Mouse (Mus musculus) liver, embryonic 13.5 days (tissue): ENCODE data around the gene Csdc2. TPM values are rescaled to one million over a fixed set of nuclear protein-coding genes. Genes with fewer than 3 reads are reported as not detected.

ENCODE experiments used
- ATAC-seq: fragments of 200-750 bp; cut with Nextera tagmentation; 2 replicates; pipeline ENCODE4 v1.8.0; 2017; ENCODE audit warnings: low read depth, mild to moderate bottlenecking, moderate number of reproducible peaks, moderate library complexity
- DNase-seq: peaks from one replicate; pipeline ENCODE4 v3.0.0; 2022
- H3K27ac ChIP-seq: fragments of 300-500 bp; sonication (generic); 2 replicates; pipeline ENCODE4 v1.5.1; 2015; ENCODE audit warnings: moderate library complexity, mild to moderate bottlenecking, inconsistent platforms
- H3K27me3 ChIP-seq: fragments of 300-500 bp; sonication (generic); 2 replicates; pipeline ENCODE4 v1.6.1; 2015; ENCODE audit warnings: mild to moderate bottlenecking, inconsistent platforms
- H3K36me3 ChIP-seq: fragments of 300-500 bp; sonication (generic); 2 replicates; pipeline ENCODE4 v1.6.1; 2015; ENCODE audit warnings: mild to moderate bottlenecking, inconsistent platforms
- H3K4me1 ChIP-seq: fragments of 300-500 bp; sonication (generic); replicated peaks from 2 replicates; pipeline ENCODE4 v1.6.1; 2015; ENCODE audit warnings: inconsistent platforms
- H3K4me2 ChIP-seq: fragments of 300-500 bp; sonication (generic); 2 replicates; pipeline ENCODE4 v1.6.1; 2015; ENCODE audit warnings: inconsistent platforms, mild to moderate bottlenecking, moderate library complexity
- H3K4me3 ChIP-seq: fragments of 300-500 bp; sonication (generic); replicated peaks from 2 replicates; pipeline ENCODE4 v1.5.1; 2015; ENCODE audit warnings: mild to moderate bottlenecking, inconsistent platforms
- H3K9ac ChIP-seq: fragments of 300-500 bp; sonication (generic); 2 replicates; pipeline ENCODE4 v1.6.1; 2015; ENCODE audit warnings: mild to moderate bottlenecking, inconsistent platforms
- H3K9me3 ChIP-seq: fragments of 300-500 bp; sonication (generic); replicated peaks from 2 replicates; pipeline ENCODE4 v1.6.1; 2016; ENCODE audit warnings: inconsistent platforms
- WGBS: fragments of 180-500 bp; shearing (Covaris S2); methylation state at CpG from one replicate; pipeline ENCODE4 v1.1.7; 2015; ENCODE audit not compliant: insufficient replicate concordance; 5-methylcytosine and 5-hydroxymethylcytosine counted together
- polyA plus RNA-seq: library from polyadenylated mRNA; unstranded; fragments of >200 nt; fragmentation: Nextera tagmentation; extraction: Ambion mirVana; gene quantifications from 2 replicates; pipeline ENCODE4 v1.2.1, GENCODE M21; 2015

The Csdc2 gene
- polyA plus RNA-seq, 1 experiment from 2014 or later, result 1.1 TPM

DNA sequence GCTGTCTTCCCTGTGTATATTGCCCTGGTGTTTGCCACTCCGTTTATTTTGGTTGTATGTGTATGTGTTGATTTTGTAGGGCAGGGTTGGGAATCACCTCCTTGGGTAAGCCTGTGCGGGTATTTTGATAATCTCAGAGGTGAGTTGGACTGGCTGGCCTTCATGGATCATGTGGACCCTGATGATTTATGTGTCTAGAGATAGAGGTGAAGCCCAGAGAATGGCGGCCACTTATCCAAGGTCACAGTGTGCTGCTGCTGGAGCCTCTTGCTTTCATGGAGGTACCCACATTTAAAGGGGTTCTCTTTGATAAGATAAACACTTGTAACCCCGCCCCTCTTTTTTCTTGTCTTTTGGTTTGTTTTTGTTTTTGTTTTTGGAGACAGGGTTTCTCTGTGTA, 3.2 kb downstream of the Csdc2 start:
- H3K4me3 ChIP-seq, result no peak overlapping the region
- no peak overlapping the region for H3K4me2 ChIP-seq
- no peaks in the 10 kb centered on the region for H3K9me3 ChIP-seq
- H3K27ac ChIP-seq, result no peak overlapping the region
- ATAC-seq, result peak; percentile 62
- peaks cover 47% of the 10 kb centered on the region for H3K4me1 ChIP-seq
- DNase-seq, result no peak
- peaks cover 33% of the 10 kb centered on the region for H3K27me3 ChIP-seq
- no peaks in the 10 kb centered on the region for H3K36me3 ChIP-seq
- H3K9ac ChIP-seq, result no peak overlapping the region
- 36% methylated on average over 4 of the region's 4 CpGs for WGBS

DNA sequence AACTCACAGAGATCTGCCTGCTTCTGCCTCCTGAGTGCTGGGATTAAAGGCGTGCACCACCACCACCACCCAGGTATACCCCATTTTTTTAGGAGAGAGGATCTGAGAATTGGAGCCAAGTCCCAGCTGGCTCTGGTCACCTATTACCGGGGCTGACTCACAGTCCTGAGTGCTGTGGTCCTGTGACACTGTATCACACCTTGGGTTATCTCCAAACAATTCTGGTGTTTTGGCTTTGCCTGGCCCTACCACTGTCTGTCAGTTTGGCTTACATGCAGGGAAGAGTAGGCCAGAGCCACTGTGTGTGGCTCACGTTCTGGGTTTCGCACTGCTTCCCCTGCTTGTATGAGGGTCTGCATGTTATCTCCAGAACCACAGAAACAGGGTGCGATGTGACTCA, 3.7 kb downstream of the Csdc2 start:
- ATAC-seq, result no peak
- H3K9me3 ChIP-seq, result no peaks in the 10 kb centered on the region
- H3K4me1 ChIP-seq, result peaks cover 47% of the 10 kb centered on the region
- H3K4me3 ChIP-seq, result no peak overlapping the region
- no peak overlapping the region for H3K9ac ChIP-seq
- 69% methylated on average over 5 of the region's 5 CpGs for WGBS
- H3K4me2 ChIP-seq, result no peak overlapping the region
- DNase-seq, result no peak
- no peaks in the 10 kb centered on the region for H3K36me3 ChIP-seq
- H3K27ac ChIP-seq, result no peak overlapping the region
- H3K27me3 ChIP-seq, result peaks cover 33% of the 10 kb centered on the region

DNA sequence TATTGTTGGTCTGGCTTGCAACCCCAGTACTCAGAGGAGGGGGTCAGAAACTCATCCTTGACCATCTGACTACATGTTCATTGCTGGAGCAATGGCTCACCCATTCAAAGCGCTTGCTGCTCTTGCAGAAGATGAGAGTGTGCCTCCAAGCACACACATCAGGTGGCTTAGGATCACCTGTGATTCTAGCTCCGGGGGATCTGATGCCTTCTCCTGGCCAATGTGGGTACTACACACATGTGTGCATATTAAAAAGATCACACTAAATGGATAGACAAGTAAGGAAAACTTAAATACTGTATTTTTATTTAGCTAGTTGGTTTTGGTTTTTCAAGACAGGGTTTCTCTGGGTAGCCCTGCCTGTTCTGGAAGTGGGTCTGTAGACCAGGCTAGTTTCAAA, 4.5 kb downstream of the Csdc2 start:
- Histone ChIP-seq H3K4me1 (peaks cover 45% of the 10 kb centered on the region), H3K4me3 (no peak overlapping the region), H3K9ac (no peak overlapping the region), H3K27me3 (peaks cover 28% of the 10 kb centered on the region), H3K4me2 (no peak overlapping the region), H3K9me3 (no peaks in the 10 kb centered on the region), H3K27ac (no peak overlapping the region), H3K36me3 (no peaks in the 10 kb centered on the region)
- 76% methylated on average over 2 of the region's 2 CpGs for WGBS
- DNase-seq, result no peak
- ATAC-seq, result no peak

DNA sequence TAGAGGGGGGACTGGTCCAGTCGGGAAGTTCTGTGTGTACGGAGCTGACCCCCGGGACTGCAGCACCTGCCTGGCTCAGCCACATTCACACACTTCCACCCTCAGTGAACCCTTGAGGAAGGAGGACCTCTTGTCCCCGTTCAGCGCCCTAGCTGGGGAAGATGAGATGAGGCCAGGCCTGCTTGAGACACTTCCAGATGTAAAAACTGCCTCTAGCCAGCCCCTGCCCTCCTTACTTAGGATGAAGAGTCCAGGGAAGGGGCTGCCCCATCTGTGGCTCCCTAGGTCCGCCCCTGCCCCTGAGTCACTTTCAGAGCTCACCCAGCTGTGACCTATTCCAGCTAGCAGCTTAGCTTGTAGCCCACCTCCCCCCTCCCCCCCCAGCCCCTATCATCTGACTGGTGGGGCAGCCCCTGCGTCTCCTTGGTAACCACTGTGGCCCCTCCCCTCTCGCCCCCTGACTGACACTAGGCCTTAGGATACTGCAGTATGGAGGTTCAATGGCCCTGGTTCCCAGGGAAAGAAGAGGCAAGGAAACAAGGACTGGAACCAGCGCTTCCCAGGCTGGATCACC, 6.7 kb downstream of the Csdc2 start:
- Histone ChIP-seq H3K27me3 (peaks cover 5% of the 10 kb centered on the region; the same call in 1 of the 2 replicates), H3K9ac (no peak overlapping the region), H3K9me3 (no peaks in the 10 kb centered on the region), H3K4me3 (no peak overlapping the region), H3K4me1 (peaks cover 29% of the 10 kb centered on the region), H3K4me2 (no peak overlapping the region), H3K27ac (no peak overlapping the region), H3K36me3 (no peaks in the 10 kb centered on the region)
- DNase-seq, result no peak
- 30% methylated on average over 9 of the region's 9 CpGs for WGBS
- no peak for ATAC-seq

DNA sequence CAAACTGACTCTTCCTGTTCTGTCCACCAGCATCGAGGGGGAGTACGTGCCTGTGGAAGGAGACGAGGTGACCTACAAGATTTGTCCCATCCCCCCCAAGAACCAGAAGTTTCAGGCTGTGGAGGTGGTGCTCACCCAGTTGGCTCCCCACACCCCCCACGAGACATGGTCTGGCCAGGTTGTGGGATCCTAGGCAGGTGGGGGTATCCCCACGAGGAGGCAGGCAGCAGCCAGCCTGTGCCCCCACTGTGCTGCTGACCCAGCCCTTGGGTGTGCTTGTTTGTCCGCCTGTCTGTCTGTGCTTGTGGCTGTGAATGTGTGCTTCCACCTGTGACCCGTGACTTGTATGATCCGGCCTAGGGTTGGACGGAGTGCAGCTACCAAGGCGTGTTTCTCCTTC, 12.5 kb downstream of the Csdc2 start:
- H3K9me3 ChIP-seq, result no peaks in the 10 kb centered on the region
- H3K4me2 ChIP-seq, result no peak overlapping the region
- ATAC-seq (no peak), DNase-seq (no peak)
- no peak overlapping the region for H3K9ac ChIP-seq
- H3K27ac ChIP-seq, result no peak overlapping the region
- H3K36me3 ChIP-seq, result peaks cover 28% of the 10 kb centered on the region
- 68% methylated on average over 10 of the region's 10 CpGs for WGBS
- H3K27me3 ChIP-seq, result no peaks in the 10 kb centered on the region
- no peak overlapping the region for H3K4me3 ChIP-seq
- peaks cover 10% of the 10 kb centered on the region for H3K4me1 ChIP-seq

DNA sequence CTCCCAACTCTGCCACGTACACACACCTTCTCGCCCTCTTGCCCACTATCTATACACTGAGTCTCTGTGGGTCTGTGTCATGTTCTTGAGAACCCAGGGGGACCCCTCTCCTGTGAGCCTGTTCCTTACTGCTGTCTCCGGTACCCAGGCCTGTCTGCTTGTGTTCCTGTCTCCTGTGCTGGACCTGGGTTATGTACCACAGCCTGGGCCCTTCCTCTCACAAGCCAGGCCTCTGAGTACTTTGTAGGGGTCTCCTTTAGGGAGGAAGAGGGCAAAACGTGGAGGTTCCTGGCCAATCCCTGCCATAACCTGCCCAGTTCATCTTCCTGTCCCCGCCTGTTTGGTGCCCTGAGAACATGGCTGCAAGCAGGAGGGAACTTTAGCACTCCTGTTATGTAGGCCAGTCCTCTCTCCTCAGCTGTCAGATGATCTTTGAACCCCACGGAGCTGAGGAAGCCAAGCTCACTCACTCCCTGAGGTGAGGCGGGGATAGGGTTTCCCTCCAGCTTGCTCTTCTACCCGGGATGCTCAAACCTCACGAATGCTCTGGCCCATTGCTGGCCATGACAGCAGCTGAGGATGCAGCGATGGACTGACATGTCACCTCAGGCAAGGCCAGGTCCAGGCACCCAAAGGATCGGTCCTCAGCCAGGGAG, 13.0 kb downstream of the Csdc2 start:
- no peak for DNase-seq
- no peaks in the 10 kb centered on the region for H3K27me3 ChIP-seq
- H3K36me3 ChIP-seq, result peaks cover 33% of the 10 kb centered on the region
- WGBS, result 68% methylated on average over 11 of the region's 11 CpGs
- H3K4me3 ChIP-seq, result no peak overlapping the region
- H3K4me1 ChIP-seq, result peaks cover 10% of the 10 kb centered on the region
- H3K9ac ChIP-seq, result no peak overlapping the region
- no peak overlapping the region for H3K27ac ChIP-seq
- H3K9me3 ChIP-seq, result no peaks in the 10 kb centered on the region
- H3K4me2 ChIP-seq, result no peak overlapping the region
- ATAC-seq, result no peak

DNA sequence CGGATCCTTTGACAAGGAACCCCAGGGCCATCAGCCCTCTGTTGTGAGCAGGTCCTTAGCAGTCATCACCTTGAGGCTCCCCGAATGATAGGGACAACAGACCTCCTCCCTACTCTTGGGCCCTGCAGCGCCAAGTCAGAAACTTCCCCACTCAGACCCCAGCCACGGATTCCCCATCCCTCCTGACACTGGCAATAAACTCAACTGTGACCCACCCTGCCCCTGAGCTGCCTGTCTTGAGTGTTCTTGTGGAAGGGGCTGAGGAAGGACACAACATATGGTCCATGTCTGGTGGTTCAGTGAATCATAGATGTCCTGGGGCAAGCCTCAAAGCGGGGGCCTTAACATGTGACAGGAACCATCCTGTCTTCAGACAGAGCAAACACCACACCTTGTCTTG, 14.2 kb downstream of the Csdc2 start:
- peaks cover 44% of the 10 kb centered on the region for H3K36me3 ChIP-seq
- H3K4me3 ChIP-seq, result no peak overlapping the region
- no peaks in the 10 kb centered on the region for H3K27me3 ChIP-seq
- DNase-seq (no peak), ATAC-seq (no peak)
- WGBS, result 72% methylated on average over 5 of the region's 5 CpGs
- peaks cover 10% of the 10 kb centered on the region for H3K4me1 ChIP-seq
- no peak overlapping the region for H3K4me2 ChIP-seq
- no peak overlapping the region for H3K9ac ChIP-seq
- no peaks in the 10 kb centered on the region for H3K9me3 ChIP-seq
- H3K27ac ChIP-seq, result no peak overlapping the region

DNA sequence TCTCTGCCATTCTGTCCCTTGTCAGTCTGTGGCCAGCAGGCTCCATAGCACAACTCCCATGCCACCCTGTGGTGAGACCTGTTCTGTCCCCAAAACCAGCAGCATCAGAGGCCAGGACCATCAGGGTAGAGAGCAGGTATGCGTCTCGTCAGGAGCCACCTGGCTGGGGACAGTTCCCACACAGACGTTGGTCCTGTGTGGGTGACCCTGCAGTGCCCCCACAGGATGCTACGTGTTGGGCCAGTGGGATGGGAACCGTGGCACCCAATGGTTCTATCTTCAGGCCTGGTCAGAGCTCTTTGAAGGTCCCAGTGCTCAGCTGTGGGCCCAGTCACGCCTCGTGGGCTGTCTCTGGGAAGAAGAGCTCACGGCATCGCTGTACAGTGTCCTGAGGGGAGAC, 14.6 kb downstream of the Csdc2 start:
- no peak overlapping the region for H3K4me3 ChIP-seq
- no peak for DNase-seq
- H3K9me3 ChIP-seq, result no peaks in the 10 kb centered on the region
- peaks cover 49% of the 10 kb centered on the region for H3K36me3 ChIP-seq
- no peak overlapping the region for H3K27ac ChIP-seq
- peaks cover 10% of the 10 kb centered on the region for H3K4me1 ChIP-seq
- 83% methylated on average over 9 of the region's 9 CpGs for WGBS
- no peak overlapping the region for H3K9ac ChIP-seq
- no peak for ATAC-seq
- H3K4me2 ChIP-seq, result no peak overlapping the region
- H3K27me3 ChIP-seq, result no peaks in the 10 kb centered on the region

DNA sequence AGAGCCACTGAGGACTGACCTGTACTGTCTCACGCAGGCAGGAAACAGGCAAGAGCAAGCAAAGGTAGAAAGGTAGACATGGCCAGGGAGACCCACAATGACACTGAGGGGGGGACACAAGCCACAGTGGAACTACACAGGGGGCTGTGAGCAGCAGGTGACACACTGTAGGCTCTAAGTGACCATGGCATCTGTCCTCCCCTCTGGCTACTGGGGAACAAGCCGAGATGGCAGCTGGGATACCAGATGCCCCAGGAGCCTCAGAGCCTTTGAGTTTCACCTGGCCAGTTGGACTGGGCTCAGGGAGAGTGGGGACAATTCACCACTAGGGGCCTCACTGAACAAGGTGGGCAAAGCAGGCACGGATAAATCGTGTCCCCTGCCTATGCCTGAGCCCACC, 15.8 kb downstream of the Csdc2 start:
- Histone ChIP-seq H3K4me3 (no peak overlapping the region), H3K36me3 (peaks cover 54% of the 10 kb centered on the region), H3K4me2 (no peak overlapping the region), H3K4me1 (peaks cover 10% of the 10 kb centered on the region), H3K9me3 (no peaks in the 10 kb centered on the region), H3K9ac (no peak overlapping the region), H3K27me3 (no peaks in the 10 kb centered on the region), H3K27ac (no peak overlapping the region)
- no peak for ATAC-seq
- 86% methylated on average over 4 of the region's 4 CpGs for WGBS
- no peak for DNase-seq

DNA sequence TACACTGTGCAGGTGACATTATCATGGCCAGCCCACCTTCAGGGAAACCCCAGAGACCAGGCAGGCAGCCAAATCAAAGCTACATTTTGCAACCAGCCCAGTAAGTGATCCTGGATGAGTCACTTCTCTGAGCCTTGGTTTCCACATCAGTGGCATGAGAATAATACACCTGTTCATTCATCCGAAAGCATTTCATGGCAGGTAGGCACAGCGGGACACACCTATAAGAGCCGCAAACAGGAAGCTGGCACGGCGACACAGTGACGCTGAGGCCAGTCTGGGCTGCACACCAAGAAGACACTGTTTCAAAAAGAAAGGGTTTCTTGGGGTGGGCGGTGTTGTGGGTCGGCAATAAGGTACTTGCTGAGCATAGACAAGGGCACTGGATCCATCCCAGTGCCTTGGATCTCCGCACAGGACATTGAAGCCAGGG, 17.6 kb downstream of the Csdc2 start:
- no peak for DNase-seq
- H3K4me3 ChIP-seq, result no peak overlapping the region
- H3K36me3 ChIP-seq, result peaks cover 54% of the 10 kb centered on the region
- no peaks in the 10 kb centered on the region for H3K9me3 ChIP-seq
- peaks cover 15% of the 10 kb centered on the region for H3K4me1 ChIP-seq
- ATAC-seq, result no peak
- no peak overlapping the region for H3K4me2 ChIP-seq
- H3K27ac ChIP-seq, result no peak overlapping the region
- H3K9ac ChIP-seq, result no peak overlapping the region
- 92% methylated on average over 9 of the region's 9 CpGs for WGBS
- H3K27me3 ChIP-seq, result no peaks in the 10 kb centered on the region

DNA sequence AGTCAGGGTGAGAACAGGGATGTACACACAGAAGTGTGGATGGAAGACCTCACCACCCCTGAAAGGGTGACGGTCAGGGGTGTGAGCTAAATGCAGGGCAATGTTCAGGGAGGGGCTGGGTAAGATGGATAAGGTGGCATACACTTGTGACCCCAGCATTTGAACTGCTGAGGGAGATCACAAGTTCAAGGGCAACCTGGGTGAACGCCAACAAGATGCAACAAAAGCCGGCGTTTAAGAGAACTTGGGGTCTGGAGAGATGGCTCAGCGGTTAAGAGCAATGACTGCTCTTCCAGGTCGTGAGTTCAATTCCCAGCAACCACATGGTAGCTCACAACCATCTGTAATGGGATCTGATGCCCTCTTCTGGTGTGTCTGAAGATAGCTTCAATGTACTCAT, 18.2 kb downstream of the Csdc2 start:
- H3K27ac ChIP-seq, result no peak overlapping the region
- H3K9me3 ChIP-seq, result no peaks in the 10 kb centered on the region
- WGBS, result 89% methylated on average over 6 of the region's 6 CpGs
- DNase-seq (no peak), ATAC-seq (no peak)
- peaks cover 54% of the 10 kb centered on the region for H3K36me3 ChIP-seq
- no peak overlapping the region for H3K4me3 ChIP-seq
- H3K9ac ChIP-seq, result no peak overlapping the region
- no peak overlapping the region for H3K4me2 ChIP-seq
- peaks cover 21% of the 10 kb centered on the region for H3K4me1 ChIP-seq
- no peaks in the 10 kb centered on the region for H3K27me3 ChIP-seq

DNA sequence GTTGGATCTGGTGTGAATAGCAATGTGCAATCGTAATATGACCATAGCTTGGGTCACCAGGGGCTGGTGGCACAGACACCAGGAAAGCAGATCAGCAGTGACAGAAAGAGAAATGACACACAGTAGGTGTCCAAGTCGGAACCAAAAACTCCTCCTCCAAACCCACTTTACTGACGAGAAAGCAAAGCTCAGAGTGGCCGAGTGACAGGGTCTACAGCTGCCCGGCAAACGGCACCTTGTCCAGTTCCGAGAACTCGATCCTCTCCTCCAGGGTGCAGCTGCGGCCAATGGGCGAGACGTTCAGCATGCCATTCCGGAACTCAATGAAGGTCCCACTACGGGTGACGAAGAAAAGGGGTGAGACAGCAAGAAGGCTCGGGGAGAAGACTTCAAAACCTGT, 18.9 kb downstream of the Csdc2 start:
- no peak for ATAC-seq
- WGBS, result 88% methylated on average over 15 of the region's 15 CpGs
- no peaks in the 10 kb centered on the region for H3K27me3 ChIP-seq
- no peaks in the 10 kb centered on the region for H3K9me3 ChIP-seq
- H3K36me3 ChIP-seq, result peaks cover 54% of the 10 kb centered on the region
- peaks cover 26% of the 10 kb centered on the region for H3K4me1 ChIP-seq
- H3K4me3 ChIP-seq, result no peak overlapping the region
- H3K4me2 ChIP-seq, result no peak overlapping the region
- no peak overlapping the region for H3K9ac ChIP-seq
- DNase-seq, result no peak
- H3K27ac ChIP-seq, result no peak overlapping the region
